Mouse (Mus musculus) midbrain, embryonic 15.5 days (tissue): ENCODE data around the gene Dgki. TPM values are rescaled to one million over a fixed set of nuclear protein-coding genes. Genes with fewer than 3 reads are reported as not detected.
A peak's percentile ranks its signal among the peaks of the same experiment; 100 is the strongest.

Experiments used
- ATAC-seq: fragments of 200-750 bp; cut with Nextera tagmentation; replicated peaks from 2 replicates; pipeline ENCODE4 v1.8.0; 2017; ENCODE audit warnings: moderate TSS enrichment
- H3K27ac ChIP-seq: fragments of 300-500 bp; sonication (generic); 2 replicates; pipeline ENCODE4 v1.5.1; 2015; ENCODE audit warnings: mild to moderate bottlenecking, inconsistent platforms
- H3K27me3 ChIP-seq: fragments of 300-500 bp; sonication (generic); replicated peaks from 2 replicates; pipeline ENCODE4 v1.6.1; 2015; ENCODE audit warnings: inconsistent platforms
- H3K36me3 ChIP-seq: fragments of 300-500 bp; sonication (generic); replicated peaks from 2 replicates; pipeline ENCODE4 v1.6.1; 2015; ENCODE audit warnings: inconsistent platforms
- H3K4me1 ChIP-seq: fragments of 300-500 bp; sonication (generic); 2 replicates; pipeline ENCODE4 v1.6.1; 2015; ENCODE audit warnings: inconsistent platforms
- H3K4me2 ChIP-seq: fragments of 300-500 bp; sonication (generic); 2 replicates; pipeline ENCODE4 v1.6.1; 2015; ENCODE audit warnings: inconsistent platforms, mild to moderate bottlenecking, moderate library complexity
- H3K4me3 ChIP-seq: fragments of 300-500 bp; sonication (generic); 2 replicates; pipeline ENCODE4 v1.5.1; 2015; ENCODE audit warnings: mild to moderate bottlenecking, inconsistent platforms
- H3K9ac ChIP-seq: fragments of 300-500 bp; sonication (generic); 2 replicates; pipeline ENCODE4 v1.6.1; 2015; ENCODE audit warnings: mild to moderate bottlenecking, inconsistent platforms
- H3K9me3 ChIP-seq: fragments of 300-500 bp; sonication (generic); 2 replicates; pipeline ENCODE4 v1.6.1; 2016; ENCODE audit warnings: inconsistent platforms
- WGBS: fragments of 180-500 bp; shearing (Covaris S2); methylation state at CpG from one replicate; pipeline ENCODE4 v1.1.7; 2015; ENCODE audit warnings: mixed read lengths; 5-methylcytosine and 5-hydroxymethylcytosine counted together
- polyA plus RNA-seq: library from polyadenylated mRNA; unstranded; fragments of >200 nt; fragmentation: Nextera tagmentation; extraction: Ambion mirVana; gene quantifications from 2 replicates; pipeline ENCODE4 v1.2.1, GENCODE M21; 2015

Dgki gene
- polyA plus RNA-seq, 1 experiment from 2014 or later = 8.9 TPM

GRCm38 (mm10) chr6:36905965-36906364, 394.0 kb downstream of the Dgki start:
- ATAC-seq = no peak
- no peak overlapping the region for H3K4me2 ChIP-seq
- no peaks in the 10 kb centered on the region for H3K36me3 ChIP-seq
- WGBS = 94% methylated on average over 3 of the region's 3 CpGs
- H3K4me3 ChIP-seq = no peak overlapping the region
- no peak overlapping the region for H3K27ac ChIP-seq
- peaks cover 10% of the 10 kb centered on the region for H3K4me1 ChIP-seq
- no peaks in the 10 kb centered on the region for H3K27me3 ChIP-seq
- H3K9me3 ChIP-seq = no peaks in the 10 kb centered on the region
- no peak overlapping the region for H3K9ac ChIP-seq

DNA sequence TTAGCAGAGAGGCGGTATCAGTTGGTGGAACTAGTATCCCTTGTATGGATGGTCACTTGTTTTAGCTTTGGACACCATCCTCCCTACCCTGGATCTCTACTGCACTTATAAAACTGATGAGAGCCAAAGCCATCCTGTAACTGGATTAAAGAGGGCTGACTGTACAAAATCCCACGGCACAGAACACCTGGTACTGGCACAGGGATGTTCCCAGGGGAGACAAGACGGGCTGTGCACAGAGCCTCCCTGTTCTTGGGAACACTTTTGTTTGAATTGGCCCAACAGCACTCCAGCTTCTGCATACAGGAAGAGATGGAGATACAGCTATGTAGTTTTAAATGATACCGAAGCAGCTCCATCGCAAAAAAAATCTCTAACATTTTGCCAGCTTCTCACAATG, 395.1 kb downstream of the Dgki start:
- Histone ChIP-seq H3K36me3 (no peaks in the 10 kb centered on the region), H3K9ac (no peak overlapping the region), H3K4me3 (no peak overlapping the region), H3K9me3 (no peaks in the 10 kb centered on the region), H3K4me2 (no peak overlapping the region), H3K27me3 (no peaks in the 10 kb centered on the region), H3K4me1 (peaks cover 10% of the 10 kb centered on the region), H3K27ac (no peak overlapping the region)
- 78% methylated on average over 5 of the region's 5 CpGs for WGBS
- no peak for ATAC-seq

- Histone ChIP-seq H3K4me2 (no peak overlapping the region), H3K4me3 (no peak overlapping the region), H3K36me3 (no peaks in the 10 kb centered on the region), H3K9ac (no peak overlapping the region), H3K9me3 (no peaks in the 10 kb centered on the region), H3K27me3 (no peaks in the 10 kb centered on the region), H3K4me1 (peaks cover 10% of the 10 kb centered on the region), H3K27ac (peak overlapping the region; percentile 43)
- peak; percentile 78 for ATAC-seq
- WGBS = 13% methylated on average over 5 of the region's 5 CpGs
Measured at GRCm38 (mm10) chr6:36903821-36904220, 396.2 kb downstream of the Dgki start.

DNA sequence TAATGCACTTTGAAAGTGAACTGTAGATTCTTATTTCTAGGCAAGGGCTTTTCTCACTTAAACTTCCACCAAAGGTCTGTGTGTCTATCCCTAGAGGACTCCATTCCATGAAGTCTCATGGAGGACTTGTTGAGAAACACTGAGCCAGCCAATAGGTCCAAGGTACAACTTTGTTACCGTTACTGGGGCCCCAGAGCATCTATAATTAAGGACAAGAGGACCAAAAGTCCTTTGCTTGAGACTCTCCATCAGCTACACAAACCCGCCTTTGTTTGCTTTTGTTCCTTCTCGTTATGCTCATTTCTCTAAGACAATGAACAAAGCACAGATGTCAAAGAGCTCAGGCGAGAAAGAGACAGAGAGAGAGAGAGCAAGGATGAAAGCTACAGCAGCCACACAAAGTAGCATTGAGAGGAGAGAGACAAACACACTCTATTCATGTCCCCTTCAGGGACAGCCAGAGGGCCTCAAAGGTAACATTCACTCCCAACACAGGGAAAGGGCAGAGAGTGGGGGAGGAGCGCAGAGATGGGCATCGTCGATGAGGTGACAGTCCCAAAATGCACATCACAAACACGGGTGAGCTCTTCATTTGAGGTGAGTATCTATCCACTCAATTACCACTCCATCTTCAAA, 396.7 kb downstream of the Dgki start:
- WGBS = 9% methylated on average over 8 of the region's 8 CpGs

DNA sequence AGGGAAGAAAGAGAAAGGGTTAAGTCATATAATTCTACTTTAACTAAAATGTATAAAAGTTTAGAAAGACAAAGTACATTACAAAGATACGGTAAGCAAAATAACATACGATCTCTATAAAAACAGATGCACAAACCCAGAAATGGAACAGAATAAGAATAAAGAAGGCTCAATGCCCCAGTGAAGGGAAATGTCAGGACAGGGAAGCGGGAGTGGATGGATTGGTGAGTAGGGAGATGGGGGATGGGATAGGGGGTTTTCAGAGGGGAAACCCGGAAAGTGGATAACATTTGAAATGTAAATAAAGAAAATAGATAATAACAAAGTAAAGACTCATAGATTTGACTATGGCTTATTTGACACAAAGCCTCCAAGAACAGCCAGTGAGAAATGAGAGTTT, 400.1 kb downstream of the Dgki start:
- no peak overlapping the region for H3K9ac ChIP-seq
- no peaks in the 10 kb centered on the region for H3K9me3 ChIP-seq
- H3K4me3 ChIP-seq = no peak overlapping the region
- H3K27ac ChIP-seq = no peak overlapping the region
- peaks cover 10% of the 10 kb centered on the region for H3K4me1 ChIP-seq
- WGBS = 79% methylated on average over 4 of the region's 4 CpGs
- H3K27me3 ChIP-seq = no peaks in the 10 kb centered on the region
- no peak overlapping the region for H3K4me2 ChIP-seq
- H3K36me3 ChIP-seq = no peaks in the 10 kb centered on the region
- ATAC-seq = no peak

More for the DNA sequence above, 396.7 kb downstream of the Dgki start:
- Histone ChIP-seq H3K27me3 (no peaks in the 10 kb centered on the region), H3K4me2 (no peak overlapping the region), H3K4me1 (peaks cover 10% of the 10 kb centered on the region), H3K4me3 (no peak overlapping the region), H3K9me3 (no peaks in the 10 kb centered on the region), H3K36me3 (no peaks in the 10 kb centered on the region), H3K9ac (no peak overlapping the region), H3K27ac (peak overlapping the region; percentile 43)
- peak; percentile 75 for ATAC-seq

GRCm38 (mm10) chr6:36898412-36898811, 401.6 kb downstream of the Dgki start:
- ATAC-seq = no peak
- Histone ChIP-seq H3K4me2 (no peak overlapping the region), H3K36me3 (no peaks in the 10 kb centered on the region), H3K9ac (no peak overlapping the region), H3K4me3 (no peak overlapping the region), H3K27ac (no peak overlapping the region), H3K4me1 (peaks cover 5% of the 10 kb centered on the region), H3K9me3 (no peaks in the 10 kb centered on the region), H3K27me3 (no peaks in the 10 kb centered on the region)
- 84% methylated on average over 6 of the region's 6 CpGs for WGBS

GRCm38 (mm10) chr6:36897616-36898149, 402.3 kb downstream of the Dgki start:
- no peak overlapping the region for H3K9ac ChIP-seq
- H3K36me3 ChIP-seq = no peaks in the 10 kb centered on the region
- H3K9me3 ChIP-seq = no peaks in the 10 kb centered on the region
- no peaks in the 10 kb centered on the region for H3K4me1 ChIP-seq
- no peak overlapping the region for H3K27ac ChIP-seq
- no peak for ATAC-seq
- no peaks in the 10 kb centered on the region for H3K27me3 ChIP-seq
- no peak overlapping the region for H3K4me2 ChIP-seq
- 82% methylated on average over 3 of the region's 3 CpGs for WGBS
- H3K4me3 ChIP-seq = no peak overlapping the region

- Histone ChIP-seq H3K4me3 (no peak overlapping the region), H3K4me2 (no peak overlapping the region), H3K27ac (no peak overlapping the region), H3K36me3 (no peaks in the 10 kb centered on the region), H3K27me3 (no peaks in the 10 kb centered on the region), H3K4me1 (no peaks in the 10 kb centered on the region), H3K9me3 (no peaks in the 10 kb centered on the region), H3K9ac (no peak overlapping the region)
- no peak for ATAC-seq
- WGBS = 84% methylated on average over 2 of the region's 2 CpGs
Measured at GRCm38 (mm10) chr6:36896656-36897055, 403.3 kb downstream of the Dgki start.

GRCm38 (mm10) chr6:36891820-36892219, 408.2 kb downstream of the Dgki start:
- 70% methylated on average over 5 of the region's 5 CpGs for WGBS
- no peak for ATAC-seq
- Histone ChIP-seq H3K27me3 (no peaks in the 10 kb centered on the region), H3K27ac (no peak overlapping the region), H3K9me3 (no peaks in the 10 kb centered on the region), H3K4me1 (no peaks in the 10 kb centered on the region), H3K4me2 (no peak overlapping the region), H3K36me3 (no peaks in the 10 kb centered on the region), H3K4me3 (no peak overlapping the region), H3K9ac (no peak overlapping the region)

DNA sequence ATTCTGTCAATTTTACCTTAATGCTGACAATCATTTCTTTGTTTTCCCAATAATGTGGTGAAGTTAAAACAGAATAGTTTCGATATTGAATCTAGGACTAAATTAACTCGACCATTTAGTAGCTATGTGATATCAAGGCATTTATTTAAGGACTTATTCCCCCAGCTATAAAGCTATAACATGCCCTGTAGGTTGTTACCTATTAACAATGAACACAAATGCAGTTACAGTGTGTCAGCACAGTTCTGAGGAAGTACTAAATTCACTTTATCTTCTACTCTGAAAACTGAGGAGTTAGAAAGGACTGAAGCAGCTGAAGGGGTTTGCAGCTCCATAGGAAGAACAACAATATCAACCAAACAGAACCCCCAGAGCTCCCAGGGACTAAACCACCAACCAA, 409.2 kb downstream of the Dgki start:
- H3K9me3 ChIP-seq = no peaks in the 10 kb centered on the region
- no peak overlapping the region for H3K9ac ChIP-seq
- no peak for ATAC-seq
- no peaks in the 10 kb centered on the region for H3K36me3 ChIP-seq
- H3K4me2 ChIP-seq = no peak overlapping the region
- no peaks in the 10 kb centered on the region for H3K4me1 ChIP-seq
- WGBS = 72% methylated on average over 2 of the region's 2 CpGs
- no peak overlapping the region for H3K4me3 ChIP-seq
- no peak overlapping the region for H3K27ac ChIP-seq
- no peaks in the 10 kb centered on the region for H3K27me3 ChIP-seq

DNA sequence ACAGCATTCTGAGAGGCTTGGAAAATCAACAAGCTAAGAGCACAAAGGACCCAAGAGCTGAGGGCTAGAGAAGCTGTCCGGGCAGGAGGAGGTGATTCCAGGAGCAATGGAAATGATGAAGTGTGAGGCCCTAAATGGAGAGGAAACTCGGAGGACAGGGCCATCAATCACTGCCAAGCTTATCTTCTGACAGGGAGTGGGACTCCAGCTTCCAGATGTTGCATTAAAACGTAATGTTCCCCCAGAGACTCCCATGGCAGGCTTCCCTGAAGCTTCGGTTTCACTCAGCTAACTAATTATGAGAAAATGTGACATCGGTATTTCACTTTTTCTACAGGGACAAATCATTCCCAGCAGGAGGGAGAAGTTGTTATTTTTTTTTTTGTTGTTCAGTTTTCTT, 409.7 kb downstream of the Dgki start:
- WGBS = 34% methylated on average over 5 of the region's 5 CpGs
- Histone ChIP-seq H3K4me3 (no peak overlapping the region), H3K36me3 (no peaks in the 10 kb centered on the region), H3K4me2 (no peak overlapping the region), H3K4me1 (no peaks in the 10 kb centered on the region), H3K9ac (no peak overlapping the region), H3K27me3 (no peaks in the 10 kb centered on the region), H3K9me3 (no peaks in the 10 kb centered on the region), H3K27ac (peak overlapping the region; percentile 32; the same call in 1 of the 2 replicates)
- ATAC-seq = no peak

GRCm38 (mm10) chr6:36881309-36881708, 418.7 kb downstream of the Dgki start:
- Histone ChIP-seq H3K9me3 (no peaks in the 10 kb centered on the region), H3K27ac (peak overlapping the region; percentile 9), H3K36me3 (no peaks in the 10 kb centered on the region), H3K4me3 (no peak overlapping the region), H3K4me1 (peaks cover 16% of the 10 kb centered on the region; the same call in 1 of the 2 replicates), H3K4me2 (no peak overlapping the region), H3K27me3 (no peaks in the 10 kb centered on the region), H3K9ac (no peak overlapping the region)
- WGBS = 8% methylated on average over 4 of the region's 4 CpGs
- peak; percentile 51; the same call in 1 of the 2 replicates for ATAC-seq

GRCm38 (mm10) chr6:36880643-36881263, 419.2 kb downstream of the Dgki start:
- H3K4me2 ChIP-seq = no peak overlapping the region
- H3K27ac ChIP-seq = peak overlapping the region; percentile 9
- 16% methylated on average over 7 of the region's 7 CpGs for whole genome bisulfite sequencing
- no peak overlapping the region for H3K4me3 ChIP-seq
- H3K36me3 ChIP-seq = no peaks in the 10 kb centered on the region
- H3K9ac ChIP-seq = no peak overlapping the region
- no peaks in the 10 kb centered on the region for H3K27me3 ChIP-seq
- H3K9me3 ChIP-seq = no peaks in the 10 kb centered on the region
- peaks cover 18% of the 10 kb centered on the region; the same call in 1 of the 2 replicates for H3K4me1 ChIP-seq
- ATAC-seq = peak; percentile 83
